Comparison of ENCODE assay signal across 8 mouse cellular contexts in the genomic region with DNA sequence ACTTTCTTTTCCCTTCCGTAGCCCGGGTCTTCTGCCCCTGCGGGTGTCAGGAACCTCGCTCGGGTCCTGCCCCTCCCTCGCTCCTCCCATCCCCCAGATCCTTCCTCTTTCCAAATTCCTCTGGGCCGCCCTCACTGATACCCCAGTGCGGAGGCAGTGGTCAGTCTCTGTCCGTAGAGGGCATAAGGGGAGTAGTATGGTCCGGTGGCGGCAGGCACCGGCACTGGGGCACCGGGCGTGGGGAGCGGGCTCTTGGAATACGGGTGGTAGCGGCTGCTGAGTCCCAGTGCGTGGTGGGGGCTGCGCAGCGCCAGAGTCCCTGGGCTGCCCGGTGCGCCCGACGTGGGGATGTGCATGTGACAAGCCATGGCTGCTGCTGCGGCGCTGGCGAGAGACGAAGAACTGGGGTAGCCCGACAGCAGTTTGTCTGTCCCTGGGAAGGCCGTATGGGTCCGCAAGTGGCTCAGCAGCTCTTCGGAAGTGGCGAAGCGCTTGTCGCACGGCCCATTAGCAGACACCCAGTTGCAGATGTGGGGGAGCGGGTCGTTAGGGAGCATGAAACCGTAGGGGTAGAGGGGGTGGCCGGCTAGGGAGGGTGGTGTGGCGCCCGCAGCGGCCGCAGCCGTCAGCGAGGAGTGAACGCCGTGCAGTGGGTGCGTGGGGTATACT. TPM values are rescaled to one million over a fixed set of nuclear protein-coding genes. Genes with fewer than 3 reads are reported as not detected.
DNase-seq lines count a peak whose midpoint lies in the region; ATAC-seq lines count a peak whose summit lies in the region.

No protein-coding gene starts in this region.

- no peak for ATAC-seq in heart, embryonic 15.5 days (replicated peaks; ENCODE audit: insufficient number of reproducible peaks, insufficient read depth, low FRiP score, low read depth)
- no peak for ATAC-seq in frontal cortex, adult (ENCODE audit: low TSS enrichment)

- H3K4me3 ChIP-seq in embryonic facial prominence, embryonic 10.5 days: peak overlapping the region; percentile 85
- peak overlapping the region; percentile 83 for H3K4me3 ChIP-seq in heart, embryonic 15.5 days

- peaks cover 80% of the 10 kb centered on the region for H3K27me3 ChIP-seq in embryonic facial prominence, embryonic 10.5 days (replicated peaks; ENCODE audit: low read depth, poor library complexity, severe bottlenecking)
- peaks cover 40% of the 10 kb centered on the region for H3K27me3 ChIP-seq in heart, embryonic 15.5 days

- DNase-seq in cerebellum, postnatal 4 days (ENCODE audit: low spot score in 2 of 2): peak; percentile 13 to 24
- DNase-seq in cerebellum, adult 8-10 months: no peak
- DNase-seq in embryonic facial prominence, embryonic 10.5 days (ENCODE audit: low spot score): peak; percentile 69
- peak; percentile 74 for DNase-seq in kidney, postnatal 14 days
- DNase-seq in lung, postnatal 4 days: peak; percentile 73 to 75
- DNase-seq in testis, postnatal 10 days (ENCODE audit: low spot score): peak; percentile 50

- WGBS in embryonic facial prominence, embryonic 10.5 days: 1% methylated on average over 49 of the region's 49 CpGs
- WGBS in heart, embryonic 15.5 days: 7% methylated on average over 48 of the region's 49 CpGs

- peaks cover 17% of the 10 kb centered on the region for H3K36me3 ChIP-seq in embryonic facial prominence, embryonic 10.5 days (replicated peaks)
- H3K36me3 ChIP-seq in heart, embryonic 15.5 days: no peaks in the 10 kb centered on the region

- peaks cover 71% of the 10 kb centered on the region for H3K4me1 ChIP-seq in embryonic facial prominence, embryonic 10.5 days
- peaks cover 58% of the 10 kb centered on the region for H3K4me1 ChIP-seq in heart, embryonic 15.5 days (replicated peaks)

- no peaks in the 10 kb centered on the region for H3K9me3 ChIP-seq in embryonic facial prominence, embryonic 10.5 days
- H3K9me3 ChIP-seq in heart, embryonic 15.5 days (replicated peaks): no peaks in the 10 kb centered on the region

- peak overlapping the region; percentile 98 for H3K4me2 ChIP-seq in heart, embryonic 15.5 days

- peak overlapping the region; percentile 92 for H3K27ac ChIP-seq in embryonic facial prominence, embryonic 10.5 days (replicated peaks)
- no peak overlapping the region for H3K27ac ChIP-seq in heart, embryonic 15.5 days

- peak overlapping the region; percentile 75 for H3K9ac ChIP-seq in heart, embryonic 15.5 days

RNA-seq across cellular contexts. Expression of gene Zfp503, which starts 4.5 kb away (rescaled TPM):
- 9.7 and 12.5 TPM in 2 replicates for polyA plus RNA-seq in embryonic facial prominence, embryonic 10.5 days (2016; fragmentation: Nextera tagmentation; extraction: Ambion mirVana)
- 3.0 and 5.4 TPM in 2 replicates for polyA plus RNA-seq in heart, embryonic 15.5 days (2015; fragmentation: Nextera tagmentation; extraction: Ambion mirVana)

RNA-seq across cellular contexts. Expression of gene Lrmda, which starts 34.6 kb away (rescaled TPM):
- polyA plus RNA-seq in embryonic facial prominence, embryonic 10.5 days (2016; fragmentation: Nextera tagmentation; extraction: Ambion mirVana): 0.85 and 0.88 TPM in 2 replicates
- 0.70 and 0.83 TPM in 2 replicates for polyA plus RNA-seq in heart, embryonic 15.5 days (2015; fragmentation: Nextera tagmentation; extraction: Ambion mirVana)
